Comparison of ENCODE assay signal across 8 mouse cellular contexts in genomic region chr10:128338415-128338814, GRCm38 (mm10). TPM values are rescaled to one million over a fixed set of nuclear protein-coding genes. Genes with fewer than 3 reads are reported as not detected.
DNase-seq lines count a peak whose midpoint lies in the region; ATAC-seq lines count a peak whose summit lies in the region.

No protein-coding gene starts in this region.

- peak overlapping the region; percentile 98 for H3K27ac ChIP-seq in heart, embryonic 13.5 days (replicated peaks)
- peak overlapping the region; percentile 88; the same call in 1 of the 2 replicates for H3K27ac ChIP-seq in forebrain, embryonic 15.5 days (replicated peaks)
- H3K27ac ChIP-seq in macrophage, result peak overlapping the region; percentile 49

- peak overlapping the region; percentile 96 for H3K9ac ChIP-seq in heart, embryonic 13.5 days
- H3K9ac ChIP-seq in forebrain, embryonic 15.5 days (replicated peaks), result peak overlapping the region; percentile 85

- H3K4me1 ChIP-seq in heart, embryonic 13.5 days, result peaks cover 66% of the 10 kb centered on the region
- H3K4me1 ChIP-seq in forebrain, embryonic 15.5 days, result peaks cover 26% of the 10 kb centered on the region

- no peak for ATAC-seq in heart, embryonic 13.5 days (ENCODE audit: extremely low read depth, insufficient number of reproducible peaks, low FRiP score, low TSS enrichment)
- ATAC-seq in forebrain, embryonic 15.5 days (replicated peaks), result no peak; the same call in 1 of the 2 replicates

- DNase-seq in heart, adult 18-20 months, result no peak
- DNase-seq in ES-CJ7 (ENCODE audit: low read depth, low spot score), result peak; percentile 30
- DNase-seq in T-cell, adult 2 months (ENCODE audit: low spot score), result no peak
- no peak for DNase-seq in frontal cortex, postnatal 14 days (ENCODE audit: low spot score in 2 of 2)
- DNase-seq in embryo, embryonic 9.5 days (ENCODE audit: extremely low spot score), result no peak

- H3K27me3 ChIP-seq in heart, embryonic 13.5 days (replicated peaks), result no peaks in the 10 kb centered on the region
- no peaks in the 10 kb centered on the region for H3K27me3 ChIP-seq in forebrain, embryonic 15.5 days

- H3K9me3 ChIP-seq in heart, embryonic 13.5 days, result no peaks in the 10 kb centered on the region
- H3K9me3 ChIP-seq in forebrain, embryonic 15.5 days, result no peaks in the 10 kb centered on the region

- peaks cover 18% of the 10 kb centered on the region; the same call in 1 of the 2 replicates for H3K36me3 ChIP-seq in heart, embryonic 13.5 days
- H3K36me3 ChIP-seq in forebrain, embryonic 15.5 days, result peaks cover 4% of the 10 kb centered on the region; the same call in 1 of the 2 replicates
- H3K36me3 ChIP-seq in macrophage (ENCODE audit: inconsistent target), result no peaks in the 10 kb centered on the region

- WGBS in heart, embryonic 13.5 days, result 13% methylated on average over 5 of the region's 5 CpGs
- 16% methylated on average over 5 of the region's 5 CpGs for WGBS in forebrain, embryonic 15.5 days
- 7% methylated on average over 5 of the region's 5 CpGs for WGBS in macrophage (ENCODE audit: missing documents)

- peaks cover 55% of the 10 kb centered on the region for H3K79me2 ChIP-seq in macrophage (ENCODE audit: inconsistent target)

- H3K4me2 ChIP-seq in heart, embryonic 13.5 days, result peak overlapping the region; percentile 83
- peak overlapping the region; percentile 74 for H3K4me2 ChIP-seq in forebrain, embryonic 15.5 days (replicated peaks)

- peak overlapping the region; percentile 71 for H3K4me3 ChIP-seq in heart, embryonic 13.5 days
- H3K4me3 ChIP-seq in forebrain, embryonic 15.5 days, result peak overlapping the region; percentile 82
- H3K4me3 ChIP-seq in macrophage (ENCODE audit: inconsistent target), result peak overlapping the region; percentile 72

RNA-seq across cellular contexts. Expression of gene Cs, which starts 0.9 kb away (rescaled TPM):
- 396 and 409 TPM in 2 replicates for polyA plus RNA-seq in heart, embryonic 13.5 days (2015; fragmentation: Nextera tagmentation; extraction: Ambion mirVana)
- total RNA-seq in heart, adult 18-20 months (2021), result 1,000 to 10,000 TPM; 1,006 to 1,090 TPM
- polyA plus RNA-seq in forebrain, embryonic 15.5 days (2015; fragmentation: Nextera tagmentation; extraction: Ambion mirVana), result 233 and 237 TPM in 2 replicates
- 100 to 1,000 TPM in 2 of 26 experiments, 10 to 100 TPM in 24; 40.6 to 106 (median 61.2) TPM for total RNA-seq in macrophage (2018; cell fraction: chromatin; rRNA removed)
- 100 to 1,000 TPM; 102 to 144 (median 114) TPM for total RNA-seq in macrophage (2018; cell fraction: cytosol; rRNA removed)
- 100 to 1,000 TPM in 6 of 26 experiments, 10 to 100 TPM in 20; 59.8 to 120 (median 88.4) TPM for total RNA-seq in macrophage (2018; cell fraction: nucleus; rRNA removed)
- polyA plus RNA-seq in macrophage (2018), result 94.4 to 128 TPM (median 100 TPM) in 3 replicates

RNA-seq across cellular contexts. Expression of gene Cnpy2, which starts 16.2 kb away (rescaled TPM):
- 193 and 228 TPM in 2 replicates for polyA plus RNA-seq in heart, embryonic 13.5 days (2015; fragmentation: Nextera tagmentation; extraction: Ambion mirVana)
- 10 to 100 TPM; 62.2 to 66.6 TPM for total RNA-seq in heart, adult 18-20 months (2021)
- polyA plus RNA-seq in forebrain, embryonic 15.5 days (2015; fragmentation: Nextera tagmentation; extraction: Ambion mirVana), result 208 and 216 TPM in 2 replicates
- total RNA-seq in macrophage (2018; cell fraction: chromatin; rRNA removed), result 10 to 100 TPM in 15 of 26 experiments, 1 to 10 TPM in 11; 2.3 to 38.6 (median 13.5) TPM
- 100 to 1,000 TPM in 13 of 26 experiments, 10 to 100 TPM in 13; 76.7 to 167 (median 98.7) TPM for total RNA-seq in macrophage (2018; cell fraction: cytosol; rRNA removed)
- 10 to 100 TPM; 20.6 to 57.3 (median 34.6) TPM for total RNA-seq in macrophage (2018; cell fraction: nucleus; rRNA removed)
- polyA plus RNA-seq in macrophage (2018), result 83.6 to 112 TPM (median 85.3 TPM) in 3 replicates

RNA-seq across cellular contexts. Expression of gene Coq10a, which starts 30.4 kb away (rescaled TPM):
- 11.8 and 12.6 TPM in 2 replicates for polyA plus RNA-seq in heart, embryonic 13.5 days (2015; fragmentation: Nextera tagmentation; extraction: Ambion mirVana)
- 100 to 1,000 TPM; 365 to 392 TPM for total RNA-seq in heart, adult 18-20 months (2021)
- 33.7 and 35.7 TPM in 2 replicates for polyA plus RNA-seq in forebrain, embryonic 15.5 days (2015; fragmentation: Nextera tagmentation; extraction: Ambion mirVana)
- total RNA-seq in macrophage (2018; cell fraction: chromatin; rRNA removed), result 100 to 1,000 TPM in 2 of 26 experiments, 10 to 100 TPM in 24; 13.3 to 122 (median 50.9) TPM
- total RNA-seq in macrophage (2018; cell fraction: cytosol; rRNA removed), result 10 to 100 TPM; 12.0 to 35.3 (median 21.6) TPM
- 100 to 1,000 TPM in 3 of 26 experiments, 10 to 100 TPM in 23; 11.0 to 129 (median 43.5) TPM for total RNA-seq in macrophage (2018; cell fraction: nucleus; rRNA removed)
- polyA plus RNA-seq in macrophage (2018), result 20.5 to 35.2 TPM (median 25.5 TPM) in 3 replicates

RNA-seq across cellular contexts. Expression of gene Pan2, which starts 35.3 kb away (rescaled TPM):
- polyA plus RNA-seq in heart, embryonic 13.5 days (2015; fragmentation: Nextera tagmentation; extraction: Ambion mirVana), result 24.9 and 25.7 TPM in 2 replicates
- 1 to 10 TPM; 4.5 to 6.0 TPM for total RNA-seq in heart, adult 18-20 months (2021)
- 27.6 and 30.9 TPM in 2 replicates for polyA plus RNA-seq in forebrain, embryonic 15.5 days (2015; fragmentation: Nextera tagmentation; extraction: Ambion mirVana)
- 10 to 100 TPM in 25 of 26 experiments, 1 to 10 TPM in 1; 8.8 to 51.1 (median 37.7) TPM for total RNA-seq in macrophage (2018; cell fraction: chromatin; rRNA removed)
- 1 to 10 TPM; 2.2 to 6.0 (median 3.9) TPM for total RNA-seq in macrophage (2018; cell fraction: cytosol; rRNA removed)
- total RNA-seq in macrophage (2018; cell fraction: nucleus; rRNA removed), result 10 to 100 TPM in 25 of 26 experiments, 1 to 10 TPM in 1; 9.7 to 45.3 (median 22.1) TPM
- polyA plus RNA-seq in macrophage (2018), result 2.9 to 5.7 TPM (median 3.4 TPM) in 3 replicates

RNA-seq across cellular contexts. Expression of gene Ankrd52, which starts 38.5 kb away (rescaled TPM):
- 8.8 and 9.4 TPM in 2 replicates for polyA plus RNA-seq in heart, embryonic 13.5 days (2015; fragmentation: Nextera tagmentation; extraction: Ambion mirVana)
- 10 to 100 TPM; 38.1 to 40.3 TPM for total RNA-seq in heart, adult 18-20 months (2021)
- polyA plus RNA-seq in forebrain, embryonic 15.5 days (2015; fragmentation: Nextera tagmentation; extraction: Ambion mirVana), result 13.0 and 13.4 TPM in 2 replicates
- 100 to 1,000 TPM in 14 of 26 experiments, 10 to 100 TPM in 12; 50.9 to 167 (median 110) TPM for total RNA-seq in macrophage (2018; cell fraction: chromatin; rRNA removed)
- 10 to 100 TPM; 21.8 to 48.7 (median 34.6) TPM for total RNA-seq in macrophage (2018; cell fraction: cytosol; rRNA removed)
- 100 to 1,000 TPM in 2 of 26 experiments, 10 to 100 TPM in 24; 40.0 to 119 (median 63.2) TPM for total RNA-seq in macrophage (2018; cell fraction: nucleus; rRNA removed)
- 23.3 to 29.3 TPM (median 26.0 TPM) in 3 replicates for polyA plus RNA-seq in macrophage (2018)
